Mouse (Mus musculus): ENCODE data around the gene Ctf1. TPM values are rescaled to one million over a fixed set of nuclear protein-coding genes. Genes with fewer than 3 reads are reported as not detected.

Ctf1 gene
- 2.8 TPM for polyA plus RNA-seq (2014; fragmentation: Illumina TruSeq; extraction: RNeasy Lipid Tissue Mini Kit (QIAGEN cat#74804); ENCODE audit: low read depth, low replicate concordance)

GRCm38 (mm10) chr7:127712461-127713385, at the start of gene Ctf1:
Ctf1 (plus strand) TSS chr7:127712736.

GRCm38 (mm10) chr7:127708207-127709078, 4.1 kb upstream of the Ctf1 start, which contains the start of gene Bcl7c:
Bcl7c (minus strand) TSS chr7:127708933.

GRCm38 (mm10) chr7:127732066-127732465, 19.5 kb downstream of the Ctf1 start, which contains the start of gene Ctf2:
Ctf2 (minus strand) TSS chr7:127732166.

GRCm38 (mm10) chr7:127744366-127745045, 32.0 kb downstream of the Ctf1 start, which contains the start of gene Fbxl19:
Fbxl19 (plus strand) TSS chr7:127744543.

Other genes with a start within 250 kb of the Ctf1 start
- 9.1 TPM for gene Fbrs, start 233.5 kb upstream of the Ctf1 start, polyA plus RNA-seq (2014; fragmentation: Illumina TruSeq; extraction: RNeasy Lipid Tissue Mini Kit (QIAGEN cat#74804); ENCODE audit: low read depth, low replicate concordance)
- 11.2 TPM for gene Srcap, start 200.8 kb upstream of the Ctf1 start, polyA plus RNA-seq (2014; fragmentation: Illumina TruSeq; extraction: RNeasy Lipid Tissue Mini Kit (QIAGEN cat#74804); ENCODE audit: low read depth, low replicate concordance)
- 8.8 TPM for gene Gm42715, start 193.2 kb upstream of the Ctf1 start, polyA plus RNA-seq (2014; fragmentation: Illumina TruSeq; extraction: RNeasy Lipid Tissue Mini Kit (QIAGEN cat#74804); ENCODE audit: low read depth, low replicate concordance)
- gene Tmem265, start 151.3 kb upstream of the Ctf1 start, polyA plus RNA-seq (2014; fragmentation: Illumina TruSeq; extraction: RNeasy Lipid Tissue Mini Kit (QIAGEN cat#74804); ENCODE audit: low read depth, low replicate concordance) = not detected
- gene Phkg2, start 139.4 kb upstream of the Ctf1 start, polyA plus RNA-seq (2014; fragmentation: Illumina TruSeq; extraction: RNeasy Lipid Tissue Mini Kit (QIAGEN cat#74804); ENCODE audit: low read depth, low replicate concordance) = 32.4 TPM
- not detected for gene Ccdc189, start 124.1 kb upstream of the Ctf1 start, polyA plus RNA-seq (2014; fragmentation: Illumina TruSeq; extraction: RNeasy Lipid Tissue Mini Kit (QIAGEN cat#74804); ENCODE audit: low read depth, low replicate concordance)
- gene Rnf40, start 124.0 kb upstream of the Ctf1 start, polyA plus RNA-seq (2014; fragmentation: Illumina TruSeq; extraction: RNeasy Lipid Tissue Mini Kit (QIAGEN cat#74804); ENCODE audit: low read depth, low replicate concordance) = 2.1 TPM
- gene Zfp629, start 96.9 kb upstream of the Ctf1 start, polyA plus RNA-seq (2014; fragmentation: Illumina TruSeq; extraction: RNeasy Lipid Tissue Mini Kit (QIAGEN cat#74804); ENCODE audit: low read depth, low replicate concordance) = 6.8 TPM
- 1.0 TPM for gene Bcl7c, start 3.8 kb upstream of the Ctf1 start, polyA plus RNA-seq (2014; fragmentation: Illumina TruSeq; extraction: RNeasy Lipid Tissue Mini Kit (QIAGEN cat#74804); ENCODE audit: low read depth, low replicate concordance)
- not detected for gene Ctf2, start 19.4 kb downstream of the Ctf1 start, polyA plus RNA-seq (2014; fragmentation: Illumina TruSeq; extraction: RNeasy Lipid Tissue Mini Kit (QIAGEN cat#74804); ENCODE audit: low read depth, low replicate concordance)
- gene Fbxl19, start 31.8 kb downstream of the Ctf1 start, polyA plus RNA-seq (2014; fragmentation: Illumina TruSeq; extraction: RNeasy Lipid Tissue Mini Kit (QIAGEN cat#74804); ENCODE audit: low read depth, low replicate concordance) = 1.2 TPM
- 3.5 TPM for gene Orai3, start 57.1 kb downstream of the Ctf1 start, polyA plus RNA-seq (2014; fragmentation: Illumina TruSeq; extraction: RNeasy Lipid Tissue Mini Kit (QIAGEN cat#74804); ENCODE audit: low read depth, low replicate concordance)
- 7.0 TPM for gene Setd1a, start 63.9 kb downstream of the Ctf1 start, polyA plus RNA-seq (2014; fragmentation: Illumina TruSeq; extraction: RNeasy Lipid Tissue Mini Kit (QIAGEN cat#74804); ENCODE audit: low read depth, low replicate concordance)
- gene Gm49388, start 72.9 kb downstream of the Ctf1 start, polyA plus RNA-seq (2014; fragmentation: Illumina TruSeq; extraction: RNeasy Lipid Tissue Mini Kit (QIAGEN cat#74804); ENCODE audit: low read depth, low replicate concordance) = not detected
- 16.0 TPM for gene Hsd3b7, start 87.9 kb downstream of the Ctf1 start, polyA plus RNA-seq (2014; fragmentation: Illumina TruSeq; extraction: RNeasy Lipid Tissue Mini Kit (QIAGEN cat#74804); ENCODE audit: low read depth, low replicate concordance)
- gene Stx4a, start 111.6 kb downstream of the Ctf1 start, polyA plus RNA-seq (2014; fragmentation: Illumina TruSeq; extraction: RNeasy Lipid Tissue Mini Kit (QIAGEN cat#74804); ENCODE audit: low read depth, low replicate concordance) = 17.9 TPM
- 0.60 TPM for gene Stx1b, start 111.8 kb downstream of the Ctf1 start, polyA plus RNA-seq (2014; fragmentation: Illumina TruSeq; extraction: RNeasy Lipid Tissue Mini Kit (QIAGEN cat#74804); ENCODE audit: low read depth, low replicate concordance)
- 11.1 TPM for gene Zfp646, start 163.5 kb downstream of the Ctf1 start, polyA plus RNA-seq (2014; fragmentation: Illumina TruSeq; extraction: RNeasy Lipid Tissue Mini Kit (QIAGEN cat#74804); ENCODE audit: low read depth, low replicate concordance)
- 1.7 TPM for gene Zfp668, start 164.1 kb downstream of the Ctf1 start, polyA plus RNA-seq (2014; fragmentation: Illumina TruSeq; extraction: RNeasy Lipid Tissue Mini Kit (QIAGEN cat#74804); ENCODE audit: low read depth, low replicate concordance)
- gene Prss53, start 178.2 kb downstream of the Ctf1 start, polyA plus RNA-seq (2014; fragmentation: Illumina TruSeq; extraction: RNeasy Lipid Tissue Mini Kit (QIAGEN cat#74804); ENCODE audit: low read depth, low replicate concordance) = not detected
- not detected for gene Gm21974, start 182.7 kb downstream of the Ctf1 start, polyA plus RNA-seq (2014; fragmentation: Illumina TruSeq; extraction: RNeasy Lipid Tissue Mini Kit (QIAGEN cat#74804); ENCODE audit: low read depth, low replicate concordance)
- 26.8 TPM for gene Vkorc1, start 182.9 kb downstream of the Ctf1 start, polyA plus RNA-seq (2014; fragmentation: Illumina TruSeq; extraction: RNeasy Lipid Tissue Mini Kit (QIAGEN cat#74804); ENCODE audit: low read depth, low replicate concordance)
- 2.8 TPM for gene Bckdk, start 191.3 kb downstream of the Ctf1 start, polyA plus RNA-seq (2014; fragmentation: Illumina TruSeq; extraction: RNeasy Lipid Tissue Mini Kit (QIAGEN cat#74804); ENCODE audit: low read depth, low replicate concordance)
- 10.2 TPM for gene Kat8, start 199.8 kb downstream of the Ctf1 start, polyA plus RNA-seq (2014; fragmentation: Illumina TruSeq; extraction: RNeasy Lipid Tissue Mini Kit (QIAGEN cat#74804); ENCODE audit: low read depth, low replicate concordance)
- 1.0 TPM for gene Prss8, start 217.4 kb downstream of the Ctf1 start, polyA plus RNA-seq (2014; fragmentation: Illumina TruSeq; extraction: RNeasy Lipid Tissue Mini Kit (QIAGEN cat#74804); ENCODE audit: low read depth, low replicate concordance)
- not detected for gene Prss36, start 234.0 kb downstream of the Ctf1 start, polyA plus RNA-seq (2014; fragmentation: Illumina TruSeq; extraction: RNeasy Lipid Tissue Mini Kit (QIAGEN cat#74804); ENCODE audit: low read depth, low replicate concordance)